Mouse (Mus musculus) bone marrow macrophage, adult 2 months (primary cell): ENCODE results near the gene Smap1. TPM values are rescaled to one million over a fixed set of nuclear protein-coding genes. Genes with fewer than 3 reads are reported as not detected.

Source experiments
- H3K27ac ChIP-seq: 2 replicates; pipeline ENCODE4 v1.5.1; 2012; ENCODE audit warnings: low read depth, low read length; ENCODE audit not compliant: insufficient read depth
- H3K4me1 ChIP-seq: 2 replicates; pipeline ENCODE4 v1.6.1; 2012; ENCODE audit warnings: low read length; ENCODE audit not compliant: control insufficient read depth, insufficient read depth
- H3K4me3 ChIP-seq: 2 replicates; pipeline ENCODE4 v1.5.1; 2012; ENCODE audit warnings: mild to moderate bottlenecking, low read length, moderate library complexity; ENCODE audit not compliant: insufficient read depth
- CTCF ChIP-seq: IDR thresholded peaks from 2 replicates; pipeline ENCODE4 v1.5.1; 2012; ENCODE audit warnings: low read depth, mild to moderate bottlenecking, low read length, moderate library complexity
- POLR2A ChIP-seq: IDR thresholded peaks from 2 replicates; pipeline ENCODE4 v1.6.1; 2012; ENCODE audit warnings: mild to moderate bottlenecking, low read depth, low read length, borderline replicate concordance
- polyA plus RNA-seq: library from polyadenylated mRNA; stranded (reverse); fragments of >200 nt; gene quantifications from 2 replicates; pipeline ENCODE4 v1.2.4, GENCODE M21; 2012; ENCODE audit not compliant: missing spikeins, insufficient read depth, insufficient read length

Smap1 gene
- polyA plus RNA-seq, 1 experiment, result 52.5 TPM

- Histone ChIP-seq H3K4me3 (no peak overlapping the region; the same call in 1 of the 2 replicates), H3K27ac (no peak overlapping the region), H3K4me1 (peaks cover 15% of the 10 kb centered on the region)
- TF ChIP-seq POLR2A (no peak), CTCF (no peak)
Observed at GRCm38 (mm10) chr1:23920275-23920674, 1.8 kb downstream of the Smap1 start.

- H3K4me3 ChIP-seq, result no peak overlapping the region
- no peak for TF ChIP-seq CTCF
- no peak for TF ChIP-seq POLR2A
- no peak overlapping the region for H3K27ac ChIP-seq
- peaks cover 15% of the 10 kb centered on the region for H3K4me1 ChIP-seq
Observed at GRCm38 (mm10) chr1:23919086-23919485, 3.0 kb downstream of the Smap1 start.

GRCm38 (mm10) chr1:23915483-23915882 is 6.6 kb downstream of the Smap1 start:
- Histone ChIP-seq H3K4me1 (peaks cover 21% of the 10 kb centered on the region), H3K27ac (no peak overlapping the region), H3K4me3 (no peak overlapping the region)
- TF ChIP-seq CTCF (no peak), POLR2A (no peak)

GRCm38 (mm10) chr1:23912988-23913387 is 9.1 kb downstream of the Smap1 start:
- TF ChIP-seq POLR2A (no peak), CTCF (no peak)
- Histone ChIP-seq H3K4me1 (peaks cover 18% of the 10 kb centered on the region), H3K4me3 (no peak overlapping the region)

GRCm38 (mm10) chr1:23906082-23906481 is 16.0 kb downstream of the Smap1 start:
- TF ChIP-seq CTCF (no peak), POLR2A (no peak)
- no peak overlapping the region for H3K4me3 ChIP-seq
- H3K27ac ChIP-seq, result no peak overlapping the region
- H3K4me1 ChIP-seq, result no peaks in the 10 kb centered on the region

More at GRCm38 (mm10) chr1:23912988-23913387, 9.1 kb downstream of the Smap1 start:
- H3K27ac ChIP-seq, result no peak overlapping the region

- Histone ChIP-seq H3K4me1 (no peaks in the 10 kb centered on the region), H3K4me3 (no peak overlapping the region), H3K27ac (no peak overlapping the region)
- TF ChIP-seq POLR2A (no peak), CTCF (no peak)
Observed at GRCm38 (mm10) chr1:23903340-23903739, 18.8 kb downstream of the Smap1 start.

GRCm38 (mm10) chr1:23902736-23903135 is 19.4 kb downstream of the Smap1 start:
- no peak for TF ChIP-seq CTCF
- no peak for TF ChIP-seq POLR2A
- Histone ChIP-seq H3K4me1 (no peaks in the 10 kb centered on the region), H3K27ac (no peak overlapping the region), H3K4me3 (no peak overlapping the region)

GRCm38 (mm10) chr1:23899647-23900020 is 22.5 kb downstream of the Smap1 start:
- no peak for TF ChIP-seq POLR2A
- no peak overlapping the region for H3K4me3 ChIP-seq
- no peak overlapping the region for H3K27ac ChIP-seq
- peaks cover 9% of the 10 kb centered on the region for H3K4me1 ChIP-seq

- no peak for TF ChIP-seq CTCF
- no peak for TF ChIP-seq POLR2A
- Histone ChIP-seq H3K4me3 (no peak overlapping the region), H3K4me1 (peaks cover 9% of the 10 kb centered on the region), H3K27ac (no peak overlapping the region)
Observed at GRCm38 (mm10) chr1:23899020-23899646, 23.0 kb downstream of the Smap1 start.

GRCm38 (mm10) chr1:23892072-23892471 is 30.0 kb downstream of the Smap1 start:
- no peak overlapping the region for H3K27ac ChIP-seq
- TF ChIP-seq CTCF (no peak), POLR2A (no peak)
- peaks cover 5% of the 10 kb centered on the region for H3K4me1 ChIP-seq
- H3K4me3 ChIP-seq, result no peak overlapping the region
